Mouse (Mus musculus): ENCODE measurements around the gene Ntrk2.

GRCm38 (mm10) chr13:58808381-58808821, 2.0 kb downstream of the Ntrk2 start:
- TF ChIP-seq CTCF (IDR thresholded peaks at IDR 0.05; ENCODE audit: low read depth) (no peak), EP300 (IDR thresholded peaks at IDR 0.05; ENCODE audit: low read depth) (no peak)

All from heart, postnatal 0 days (tissue).